Mouse (Mus musculus) ES-E14 (cell line): Measurements from ENCODE around the gene Ctss. TPM values are rescaled to one million over a fixed set of nuclear protein-coding genes. Genes with fewer than 3 reads are reported as not detected.

Experiments
- DNase-seq: peaks from one replicate; pipeline ENCODE4 v3.0.0-alpha.2; 2013; ENCODE audit warnings: low read depth, low spot score
- H3K27ac ChIP-seq: 2 replicates; pipeline ENCODE4 v1.5.1; 2012; ENCODE audit warnings: low read depth, mild to moderate bottlenecking, low read length, moderate library complexity, mixed read lengths; ENCODE audit not compliant: poor library complexity, insufficient read depth, severe bottlenecking
- H3K36me3 ChIP-seq: 2 replicates; pipeline ENCODE4 v1.6.1; 2012; ENCODE audit warnings: mild to moderate bottlenecking, low read length, moderate library complexity, mixed read lengths; ENCODE audit not compliant: control insufficient read depth, poor library complexity, insufficient read depth, severe bottlenecking
- H3K4me1 ChIP-seq, 2 experiments: fragments of 150-350 bp in 1 of 2; sonication (generic) in 1 of 2; 2 replicates each; pipeline ENCODE4 v1.6.1; 2012; ENCODE audit warnings: low read length in 2 of 2, mild to moderate bottlenecking in 1 of 2, mixed read lengths in 1 of 2; ENCODE audit not compliant: control insufficient read depth in 2 of 2, insufficient read depth in 2 of 2, poor library complexity in 1 of 2
- H3K4me3 ChIP-seq, 2 experiments: fragments of 150-350 bp in 1 of 2; sonication (generic) in 1 of 2; 2 replicates each; pipeline ENCODE4 v1.5.1; 2012; ENCODE audit warnings: low read length in 2 of 2, low read depth in 1 of 2, mild to moderate bottlenecking in 1 of 2, mixed read lengths in 1 of 2; ENCODE audit not compliant: insufficient read depth in 1 of 2, poor library complexity in 1 of 2, severe bottlenecking in 1 of 2
- H3K9ac ChIP-seq: 2 replicates; pipeline ENCODE4 v1.6.1; 2012; ENCODE audit warnings: low read depth, mild to moderate bottlenecking, low read length, mixed read lengths; ENCODE audit not compliant: poor library complexity, insufficient read depth, severe bottlenecking
- H3K9me3 ChIP-seq: fragments of 150-350 bp; sonication (generic); 2 replicates; pipeline ENCODE4 v1.6.1; 2012; ENCODE audit warnings: low read depth, mild to moderate bottlenecking, low read length; ENCODE audit not compliant: control insufficient read depth, insufficient read depth
- CHD2 ChIP-seq: IDR thresholded peaks from 2 replicates; pipeline ENCODE4 v1.6.1; 2014; ENCODE audit warnings: mild to moderate bottlenecking, low read depth, low read length, inconsistent platforms
- HCFC1 ChIP-seq: IDR thresholded peaks from 2 replicates; pipeline ENCODE4 v1.6.1; 2012; ENCODE audit warnings: low read length, inconsistent platforms, borderline replicate concordance; ENCODE audit not compliant: insufficient read depth
- ZC3H11A ChIP-seq: IDR thresholded peaks from 2 replicates; pipeline ENCODE4 v1.6.1; 2012; ENCODE audit warnings: low read depth, mild to moderate bottlenecking, inconsistent platforms, low read length, borderline replicate concordance
- ZNF384 ChIP-seq: IDR thresholded peaks from 2 replicates; pipeline ENCODE4 v1.6.1; 2012; ENCODE audit warnings: low read depth, low read length, inconsistent platforms
- in situ Hi-C, 2 experiments: fragments of 600-800 bp; cut with MboI; formaldehyde crosslinking; loops; one replicate each; pipeline ENCODE4 v1.15.1; 2025; ENCODE audit warnings: low sequenced_read_pairs in 2 of 2, inconsistent platforms in 1 of 2; ENCODE audit not compliant: unreplicated experiment in 2 of 2
- total RNA-seq: library from RNA; depleted of rRNA; stranded (reverse); fragments of 300-350 nt; gene quantifications from 2 replicates; pipeline ENCODE4 v1.2.3, GENCODE M21; 2012; rRNA removed

Gene Ctss
- total RNA-seq, 1 experiment: 0.67 TPM

GRCm38 (mm10) chr3:95598734-95599133, 72.1 kb downstream of the Ctss start:
- DNase-seq: no peak
- Histone ChIP-seq H3K27ac (no peak overlapping the region), H3K9me3 (no peaks in the 10 kb centered on the region), H3K4me1 (no peaks in the 10 kb centered on the region), H3K4me3 (no peak overlapping the region), H3K36me3 (no peaks in the 10 kb centered on the region), H3K9ac (no peak overlapping the region)
- TF ChIP-seq ZNF384 (no peak), CHD2 (no peak)
- in situ Hi-C loops: no loop called here

GRCm38 (mm10) chr3:95601287-95601686, 74.7 kb downstream of the Ctss start:
- no peak overlapping the region for H3K4me3 ChIP-seq
- TF ChIP-seq CHD2 (no peak), ZC3H11A (no peak), ZNF384 (no peak), HCFC1 (no peak)
- no peak for DNase-seq
- in situ Hi-C loops: no loop called here
- H3K4me1 ChIP-seq: no peaks in the 10 kb centered on the region
- H3K9ac ChIP-seq: no peak overlapping the region
- H3K36me3 ChIP-seq: no peaks in the 10 kb centered on the region
- H3K27ac ChIP-seq: no peak overlapping the region
- no peaks in the 10 kb centered on the region for H3K9me3 ChIP-seq

Other genes with a start within 250 kb of the Ctss start
- 48.8 and 54.5 TPM in 2 replicates for gene Mindy1, start 245.4 kb upstream of the Ctss start, total RNA-seq
- gene Prune1, start 244.7 kb upstream of the Ctss start, total RNA-seq: 26.4 and 29.5 TPM in 2 replicates
- 0.58 and 1.1 TPM in 2 replicates for gene Anxa9, start 219.6 kb upstream of the Ctss start, total RNA-seq
- gene Cers2, start 212.0 kb upstream of the Ctss start, total RNA-seq: 87.6 and 101 TPM in 2 replicates
- gene Setdb1, start 169.6 kb upstream of the Ctss start, total RNA-seq: 54.7 and 59.1 TPM in 2 replicates
- 0.31 TPM in 1 of 2 replicates, not detected in the other for gene 4930558C23Rik, start 123.9 kb upstream of the Ctss start, total RNA-seq
- 25.1 and 28.8 TPM in 2 replicates for gene Arnt, start 92.4 kb upstream of the Ctss start, total RNA-seq
- gene Ctsk, start 27.5 kb upstream of the Ctss start, total RNA-seq: 0.22 and 0.69 TPM in 2 replicates
- gene Hormad1, start 32.9 kb downstream of the Ctss start, total RNA-seq: 24.3 and 24.5 TPM in 2 replicates
- gene Golph3l, start 62.1 kb downstream of the Ctss start, total RNA-seq: 13.4 and 16.2 TPM in 2 replicates
- 54.1 and 56.8 TPM in 2 replicates for gene Ensa, start 98.2 kb downstream of the Ctss start, total RNA-seq
- 207 and 253 TPM in 2 replicates for gene Mcl1, start 132.0 kb downstream of the Ctss start, total RNA-seq
- 1.9 and 5.0 TPM in 2 replicates for gene Adamtsl4, start 161.1 kb downstream of the Ctss start, total RNA-seq
- 4.1 and 13.4 TPM in 2 replicates for gene Ecm1, start 212.8 kb downstream of the Ctss start, total RNA-seq
- 85.9 and 132 TPM in 2 replicates for gene Tars2, start 233.4 kb downstream of the Ctss start, total RNA-seq